Mouse (Mus musculus) testis, adult 2 months (tissue): ENCODE results near the gene Pbx2. TPM values are rescaled to one million over a fixed set of nuclear protein-coding genes. Genes with fewer than 3 reads are reported as not detected.

Source experiments
- H3K27ac ChIP-seq: fragments of 200-500 bp; 2 replicates; pipeline ENCODE4 v1.5.1; 2012; ENCODE audit warnings: low read depth, low read length; ENCODE audit not compliant: control insufficient read depth, insufficient read depth
- H3K27me3 ChIP-seq: fragments of 200-500 bp; 2 replicates; pipeline ENCODE4 v1.6.1; 2012; ENCODE audit warnings: mild to moderate bottlenecking, low read length, moderate library complexity; ENCODE audit not compliant: control insufficient read depth, insufficient read depth
- H3K36me3 ChIP-seq: fragments of 200-500 bp; 2 replicates; pipeline ENCODE4 v1.6.1; 2012; ENCODE audit warnings: mild to moderate bottlenecking, low read length; ENCODE audit not compliant: control insufficient read depth, insufficient read depth
- H3K4me1 ChIP-seq: fragments of 200-500 bp; 2 replicates; pipeline ENCODE4 v1.6.1; 2012; ENCODE audit warnings: low read length; ENCODE audit not compliant: control insufficient read depth, insufficient read depth
- H3K4me3 ChIP-seq: fragments of 200-500 bp; 2 replicates; pipeline ENCODE4 v1.5.1; 2012; ENCODE audit warnings: low read depth, mild to moderate bottlenecking, low read length, moderate library complexity, mixed read lengths; ENCODE audit not compliant: control insufficient read depth
- CTCF ChIP-seq: fragments of 200-500 bp; IDR thresholded peaks from 2 replicates; pipeline ENCODE4 v1.5.1; 2012; ENCODE audit warnings: low read depth, mild to moderate bottlenecking, inconsistent platforms, low read length, moderate library complexity; ENCODE audit not compliant: control insufficient read depth, insufficient read depth, insufficient replicate concordance
- POLR2A ChIP-seq: fragments of 200-500 bp; IDR thresholded peaks from 2 replicates; pipeline ENCODE4 v1.6.1; 2012; ENCODE audit warnings: low read depth, mild to moderate bottlenecking, inconsistent platforms, low read length, moderate library complexity; ENCODE audit not compliant: control insufficient read depth
- polyA plus RNA-seq: library from polyadenylated mRNA; depleted of rRNA; stranded (reverse); fragments of >200 nt; gene quantifications from 2 replicates; pipeline ENCODE4 v1.2.3, GENCODE M21; 2012

Pbx2 gene
- polyA plus RNA-seq, 1 experiment = 9.6 TPM

DNA sequence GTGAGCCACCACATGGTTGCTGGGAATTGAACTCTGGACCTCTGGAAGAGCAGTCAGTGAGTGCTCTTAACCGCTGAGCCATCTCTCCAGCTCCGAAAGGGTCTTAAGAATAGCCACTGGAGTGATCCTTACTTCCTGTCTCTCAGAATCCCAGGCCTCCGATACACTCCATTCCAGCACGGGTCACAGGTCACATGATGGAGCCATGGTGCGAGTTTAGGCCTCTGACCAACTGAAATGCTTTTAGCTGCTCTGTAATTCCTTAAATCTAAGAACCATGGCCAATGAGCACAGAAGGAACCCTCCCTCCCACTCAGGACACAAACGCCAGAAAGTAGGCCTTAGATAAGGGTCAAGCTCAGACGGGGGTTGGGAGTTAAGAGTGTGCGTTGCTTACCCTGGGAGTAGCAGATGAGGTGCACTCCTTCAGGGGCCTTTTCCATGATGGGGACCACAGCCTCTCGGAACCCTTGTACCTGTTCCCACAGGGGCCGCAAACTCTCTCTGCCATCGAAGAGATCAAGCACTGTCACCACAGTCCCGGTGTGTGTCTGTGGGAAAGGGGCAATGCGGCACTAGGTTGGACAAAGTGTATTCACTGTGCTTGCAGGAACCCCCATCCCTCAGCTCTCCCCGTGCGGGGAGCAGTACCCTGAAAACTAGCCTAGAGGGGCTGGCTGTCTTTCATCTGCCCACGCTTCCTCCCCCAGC is 35.2 kb downstream of the Pbx2 start:
- TF ChIP-seq CTCF (no peak), POLR2A (no peak)

DNA sequence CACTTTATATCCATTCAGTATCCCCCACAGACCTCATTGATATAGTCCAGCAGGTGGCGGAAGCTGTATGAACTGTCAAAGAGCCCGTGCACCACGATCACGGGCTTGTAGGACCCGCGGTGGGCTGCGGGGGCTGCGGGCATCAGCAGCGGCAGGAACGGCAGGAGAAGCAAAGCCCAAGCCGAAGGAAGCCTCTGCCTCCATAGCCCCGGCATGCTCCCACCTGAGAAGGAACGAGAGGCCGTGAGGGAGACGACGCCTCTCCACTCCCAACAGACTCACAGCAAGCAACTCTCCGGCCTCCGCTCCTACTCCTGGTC is 35.7 kb downstream of the Pbx2 start:
- TF ChIP-seq CTCF = peak; percentile 18; the same call in 1 of the 2 replicates
- TF ChIP-seq POLR2A = no peak
- H3K27ac ChIP-seq = peak overlapping the region; percentile 81
- peaks cover 5% of the 10 kb centered on the region; the same call in 1 of the 2 replicates for H3K27me3 ChIP-seq
- H3K36me3 ChIP-seq = no peaks in the 10 kb centered on the region
- peak overlapping the region; percentile 94 for H3K4me3 ChIP-seq
- peaks cover 44% of the 10 kb centered on the region for H3K4me1 ChIP-seq

More for the DNA sequence above, 35.2 kb downstream of the Pbx2 start:
- Histone ChIP-seq H3K27me3 (peaks cover 5% of the 10 kb centered on the region; the same call in 1 of the 2 replicates), H3K27ac (peak overlapping the region; percentile 81), H3K36me3 (no peaks in the 10 kb centered on the region), H3K4me1 (peaks cover 40% of the 10 kb centered on the region), H3K4me3 (peak overlapping the region; percentile 94)

DNA sequence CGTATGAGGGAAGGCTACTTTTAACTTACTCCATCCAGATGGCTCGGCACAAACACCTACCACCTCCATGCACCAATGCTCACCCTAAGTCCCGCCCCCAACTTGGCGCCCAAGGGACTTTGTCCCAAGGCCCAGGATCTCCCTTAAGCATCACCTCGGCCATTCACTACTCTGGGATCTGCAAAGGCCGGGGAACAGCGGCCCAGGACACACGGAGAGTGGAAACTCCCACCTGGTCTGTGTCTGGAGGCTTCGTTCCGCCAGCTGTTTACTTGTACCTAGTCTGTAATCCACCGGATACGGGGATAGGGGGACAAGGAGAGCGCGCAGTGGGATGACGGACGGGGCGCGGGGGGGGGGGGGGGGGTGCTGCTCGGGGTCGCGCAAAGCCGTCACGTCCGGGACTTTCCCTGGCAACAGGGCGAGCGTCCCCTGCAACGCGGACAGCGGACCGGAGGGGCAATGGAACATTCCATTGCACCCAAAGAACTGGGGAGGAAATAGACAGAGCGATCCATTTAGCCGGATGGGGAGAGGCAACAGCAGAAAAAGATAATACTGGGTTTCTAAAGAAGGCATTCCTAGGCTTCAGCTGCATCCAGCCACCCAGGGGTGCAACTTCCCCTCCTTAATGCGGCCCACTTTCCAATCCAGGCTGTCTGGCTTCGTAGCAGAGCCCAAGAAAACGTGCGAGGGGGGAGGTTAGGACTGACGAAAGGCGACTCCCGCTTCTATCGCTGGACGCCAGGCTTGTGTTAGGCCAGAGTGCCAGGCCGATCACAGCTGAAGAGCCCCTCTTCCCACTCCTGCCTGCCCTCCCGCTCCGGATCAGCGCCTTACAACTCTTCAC is 36.3 kb downstream of the Pbx2 start:
- H3K27me3 ChIP-seq = peaks cover 5% of the 10 kb centered on the region; the same call in 1 of the 2 replicates
- H3K4me1 ChIP-seq = peaks cover 48% of the 10 kb centered on the region
- TF ChIP-seq CTCF (no peak), POLR2A (peak; percentile 48; the same call in 1 of the 2 replicates)
- H3K4me3 ChIP-seq = peak overlapping the region; percentile 94
- H3K36me3 ChIP-seq = no peaks in the 10 kb centered on the region
- peak overlapping the region; percentile 92 for H3K27ac ChIP-seq

GRCm38 (mm10) chr17:34627943-34628643 is 37.0 kb downstream of the Pbx2 start, which contains the start of gene Ppt2:
Gene Ppt2, minus strand, starts transcription at chr17:34628510.
- TF ChIP-seq POLR2A (no peak), CTCF (no peak)
- H3K27me3 ChIP-seq = peaks cover 5% of the 10 kb centered on the region; the same call in 1 of the 2 replicates
- H3K4me3 ChIP-seq = peak within 1 kb of the TSS; percentile 94
- peaks cover 51% of the 10 kb centered on the region for H3K4me1 ChIP-seq
- H3K36me3 ChIP-seq = no peaks in the 10 kb centered on the region
- peak within 1 kb of the TSS; percentile 92 for H3K27ac ChIP-seq

DNA sequence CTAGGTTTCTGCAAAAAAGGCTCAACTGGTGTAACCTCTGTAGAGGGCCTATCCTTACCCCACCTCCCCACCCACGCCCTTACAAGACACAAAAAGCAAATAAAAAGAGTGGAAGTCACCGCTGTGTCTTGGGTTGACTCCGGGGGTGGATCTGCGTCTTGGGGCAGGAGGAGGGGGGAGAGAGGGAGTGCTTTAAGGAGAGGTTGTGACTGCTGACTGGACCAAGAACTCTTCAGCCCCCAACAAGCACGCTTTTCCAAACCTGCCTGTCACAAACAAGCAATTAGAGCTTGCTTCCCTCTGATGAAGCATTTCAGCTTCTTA is 37.5 kb downstream of the Pbx2 start:
- H3K36me3 ChIP-seq = no peaks in the 10 kb centered on the region
- TF ChIP-seq POLR2A (no peak), CTCF (no peak)
- peaks cover 5% of the 10 kb centered on the region; the same call in 1 of the 2 replicates for H3K27me3 ChIP-seq
- H3K27ac ChIP-seq = no peak overlapping the region
- no peak overlapping the region for H3K4me3 ChIP-seq
- peaks cover 51% of the 10 kb centered on the region for H3K4me1 ChIP-seq

DNA sequence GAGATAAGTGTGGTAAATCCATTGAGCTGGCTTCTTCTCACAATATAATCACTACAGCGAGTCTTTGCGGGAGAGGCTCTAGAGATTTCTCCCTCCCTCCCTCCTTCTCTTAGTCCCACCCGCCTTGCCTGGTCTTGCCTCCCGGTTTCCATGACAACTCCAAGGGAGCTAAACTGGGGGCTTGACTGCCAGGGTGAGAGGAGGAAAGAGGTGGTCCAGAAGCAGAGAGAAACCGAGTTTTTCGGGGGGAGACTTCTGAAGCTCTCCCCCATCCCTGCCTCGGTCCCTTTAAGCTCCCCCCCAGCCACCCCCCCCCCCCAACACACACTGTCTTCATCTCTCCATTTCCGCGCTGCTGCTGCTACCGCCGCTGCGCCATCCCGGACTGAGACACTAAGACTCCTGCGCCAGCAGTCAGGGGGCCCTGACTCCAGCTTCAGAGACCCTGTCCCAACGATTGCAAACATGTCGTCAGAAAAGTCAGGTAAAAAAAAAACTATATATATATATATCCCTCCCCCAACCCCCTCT is 38.2 kb downstream of the Pbx2 start, which contains the start of gene Prrt1:
Gene Prrt1, plus strand, starts transcription at position 313 of the 531 bp plus-strand sequence.
- Histone ChIP-seq H3K27ac (peak within 1 kb of the TSS; percentile 92; the same call in 1 of the 2 replicates), H3K36me3 (no peaks in the 10 kb centered on the region), H3K4me3 (peak within 1 kb of the TSS; percentile 94), H3K27me3 (peaks cover 5% of the 10 kb centered on the region; the same call in 1 of the 2 replicates), H3K4me1 (peaks cover 51% of the 10 kb centered on the region)
- no peak for TF ChIP-seq CTCF
- no peak for TF ChIP-seq POLR2A
